Mouse (Mus musculus) thymus, adult 2 months (tissue): ENCODE results near the gene Fras1. TPM values are rescaled to one million over a fixed set of nuclear protein-coding genes. Genes with fewer than 3 reads are reported as not detected.

Experiments used
- DNase-seq: peaks from one replicate; pipeline ENCODE4 v3.0.0; 2021
- H3K27ac ChIP-seq: fragments of 200-500 bp; 2 replicates; pipeline ENCODE4 v1.5.1; 2012; ENCODE audit warnings: low read length, control low read depth; ENCODE audit not compliant: control insufficient read depth, insufficient read depth
- H3K27me3 ChIP-seq: fragments of 200-500 bp; 2 replicates; pipeline ENCODE4 v1.6.1; 2012; ENCODE audit warnings: mild to moderate bottlenecking, low read length, moderate library complexity, mixed read lengths; ENCODE audit not compliant: control insufficient read depth, insufficient read depth
- H3K36me3 ChIP-seq: fragments of 200-500 bp; 2 replicates; pipeline ENCODE4 v1.6.1; 2012; ENCODE audit warnings: mild to moderate bottlenecking, low read length, moderate library complexity; ENCODE audit not compliant: control insufficient read depth, insufficient read depth
- H3K4me1 ChIP-seq: fragments of 200-500 bp; replicated peaks from 2 replicates; pipeline ENCODE4 v1.6.1; 2012; ENCODE audit warnings: low read length; ENCODE audit not compliant: control insufficient read depth, insufficient read depth
- H3K4me3 ChIP-seq: fragments of 200-500 bp; 2 replicates; pipeline ENCODE4 v1.5.1; 2012; ENCODE audit warnings: mild to moderate bottlenecking, low read length, control low read depth, moderate library complexity; ENCODE audit not compliant: control insufficient read depth, insufficient read depth
- CTCF ChIP-seq: fragments of 200-500 bp; IDR thresholded peaks from 2 replicates; pipeline ENCODE4 v1.5.1; 2012; ENCODE audit warnings: mild to moderate bottlenecking, control low read depth, low read length, moderate library complexity, borderline replicate concordance; ENCODE audit not compliant: control insufficient read depth, poor library complexity, insufficient read depth; ENCODE audit errors: extremely low read depth
- POLR2A ChIP-seq: fragments of 200-500 bp; IDR thresholded peaks from 2 replicates; pipeline ENCODE4 v1.6.1; 2012; ENCODE audit warnings: mild to moderate bottlenecking, low read length, control low read depth, moderate library complexity; ENCODE audit not compliant: control insufficient read depth, poor library complexity, insufficient read depth; ENCODE audit errors: extremely low read depth
- WGBS: fragments of 180-500 bp; shearing (Covaris S2); methylation state at CpG from one replicate; pipeline ENCODE4 v1.1.7; 2018; 5-methylcytosine and 5-hydroxymethylcytosine counted together
- polyA plus RNA-seq: library from polyadenylated mRNA; depleted of rRNA; stranded (reverse); fragments of >200 nt; gene quantifications from 2 replicates; pipeline ENCODE4 v1.2.3, GENCODE M21; 2012

Fras1 gene
- polyA plus RNA-seq, 1 experiment: 0.69 TPM

DNA sequence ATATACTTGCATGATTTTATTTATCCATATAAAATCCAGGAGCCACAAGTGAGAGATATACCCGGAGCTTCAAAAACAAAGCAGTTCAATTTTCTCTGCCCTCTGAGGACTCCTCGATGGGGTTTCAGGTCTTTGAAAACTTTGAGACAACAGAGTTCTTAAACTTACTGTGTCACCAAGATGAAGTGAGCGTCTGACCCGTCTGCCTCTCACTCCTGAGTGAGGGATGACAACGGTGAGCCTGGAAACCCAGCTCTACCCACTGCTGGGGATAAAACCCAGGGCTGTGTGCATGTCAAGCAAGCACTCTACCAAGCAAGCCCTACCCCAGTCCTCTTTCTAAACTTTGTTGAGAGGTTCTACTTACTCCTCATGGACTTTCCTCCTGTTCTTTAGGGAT lies 49.0 kb downstream of the Fras1 start:
- Histone ChIP-seq H3K4me3 (no peak overlapping the region), H3K36me3 (no peaks in the 10 kb centered on the region), H3K27me3 (no peaks in the 10 kb centered on the region), H3K4me1 (no peaks in the 10 kb centered on the region), H3K27ac (no peak overlapping the region)
- 94% methylated on average over 5 of the region's 5 CpGs for WGBS
- no peak for TF ChIP-seq CTCF
- TF ChIP-seq POLR2A: no peak
- no peak for DNase-seq

GRCm38 (mm10) chr5:96425391-96425790 lies 51.6 kb downstream of the Fras1 start:
- Histone ChIP-seq H3K36me3 (no peaks in the 10 kb centered on the region), H3K27me3 (no peaks in the 10 kb centered on the region), H3K4me1 (no peaks in the 10 kb centered on the region), H3K4me3 (no peak overlapping the region), H3K27ac (no peak overlapping the region)
- DNase-seq: no peak
- TF ChIP-seq POLR2A: no peak
- no peak for TF ChIP-seq CTCF
- 94% methylated on average over 8 of the region's 8 CpGs for WGBS

DNA sequence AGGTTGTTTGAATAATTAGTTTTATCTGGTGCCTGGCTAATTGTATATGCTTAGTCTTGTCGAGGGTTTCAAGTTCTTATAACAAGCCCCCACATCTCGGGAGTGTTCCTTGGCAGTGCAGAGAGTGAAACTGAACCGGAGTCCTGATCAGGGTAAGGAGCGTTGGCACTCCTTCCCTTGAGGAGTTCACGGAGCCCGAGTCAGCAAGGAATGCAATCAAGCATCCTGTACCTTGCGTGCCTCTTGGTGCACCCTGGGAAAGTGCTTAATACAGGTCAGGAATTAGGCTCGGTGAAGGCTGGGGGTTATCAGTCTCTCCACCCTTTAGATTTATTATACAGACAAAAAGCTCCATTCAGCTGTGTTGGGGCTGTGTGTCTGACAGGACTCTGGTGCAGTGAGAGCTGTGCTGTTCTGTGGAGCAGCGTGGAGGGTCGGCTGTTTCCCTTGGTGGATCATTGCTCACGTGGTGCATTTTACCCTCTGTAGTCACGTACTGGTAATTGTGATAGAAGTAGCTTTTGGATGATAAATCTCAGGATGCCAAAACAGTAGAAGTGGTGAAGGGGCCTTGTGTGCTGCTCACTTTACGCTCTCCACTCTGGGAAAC lies 55.9 kb downstream of the Fras1 start:
- H3K27ac ChIP-seq: no peak overlapping the region
- 82% methylated on average over 13 of the region's 13 CpGs for WGBS
- H3K36me3 ChIP-seq: no peaks in the 10 kb centered on the region
- H3K27me3 ChIP-seq: no peaks in the 10 kb centered on the region
- H3K4me3 ChIP-seq: no peak overlapping the region
- H3K4me1 ChIP-seq: no peaks in the 10 kb centered on the region
- TF ChIP-seq CTCF: no peak
- TF ChIP-seq POLR2A: no peak
- no peak for DNase-seq

DNA sequence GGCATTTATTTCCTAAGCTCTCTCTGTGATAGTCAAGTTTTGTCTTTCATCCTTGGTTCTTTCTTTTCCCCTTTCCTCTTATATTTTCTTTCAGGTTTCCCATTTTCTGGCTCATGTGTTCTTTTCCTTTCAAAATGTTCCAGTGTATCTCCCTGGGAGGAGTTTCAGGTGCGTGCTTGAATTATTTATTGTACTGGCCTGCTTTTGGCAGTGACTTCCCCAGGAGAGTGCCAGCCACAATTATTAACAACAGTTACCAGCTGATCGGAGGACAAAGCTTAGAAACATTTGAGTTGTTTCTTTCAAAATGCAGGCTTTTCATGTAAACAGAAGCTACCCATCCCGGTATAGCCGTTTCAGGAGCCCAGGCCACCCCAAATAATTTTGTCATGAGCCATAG lies 64.1 kb downstream of the Fras1 start:
- no peaks in the 10 kb centered on the region for H3K27me3 ChIP-seq
- no peaks in the 10 kb centered on the region for H3K4me1 ChIP-seq
- H3K27ac ChIP-seq: no peak overlapping the region
- no peaks in the 10 kb centered on the region for H3K36me3 ChIP-seq
- H3K4me3 ChIP-seq: no peak overlapping the region
- no peak for DNase-seq
- TF ChIP-seq POLR2A (no peak), CTCF (no peak)
- WGBS: 95% methylated on average over 4 of the region's 4 CpGs

GRCm38 (mm10) chr5:96439811-96440210 lies 66.1 kb downstream of the Fras1 start:
- Histone ChIP-seq H3K36me3 (no peaks in the 10 kb centered on the region), H3K27me3 (no peaks in the 10 kb centered on the region), H3K4me3 (no peak overlapping the region), H3K27ac (no peak overlapping the region), H3K4me1 (no peaks in the 10 kb centered on the region)
- 94% methylated on average over 4 of the region's 4 CpGs for WGBS
- TF ChIP-seq POLR2A (no peak), CTCF (no peak)
- DNase-seq: no peak

GRCm38 (mm10) chr5:96447460-96447859 lies 73.7 kb downstream of the Fras1 start:
- Histone ChIP-seq H3K4me3 (no peak overlapping the region), H3K27ac (no peak overlapping the region), H3K36me3 (no peaks in the 10 kb centered on the region), H3K4me1 (no peaks in the 10 kb centered on the region), H3K27me3 (no peaks in the 10 kb centered on the region)
- DNase-seq: no peak
- WGBS: 94% methylated on average over 7 of the region's 7 CpGs
- TF ChIP-seq CTCF (no peak), POLR2A (no peak)

DNA sequence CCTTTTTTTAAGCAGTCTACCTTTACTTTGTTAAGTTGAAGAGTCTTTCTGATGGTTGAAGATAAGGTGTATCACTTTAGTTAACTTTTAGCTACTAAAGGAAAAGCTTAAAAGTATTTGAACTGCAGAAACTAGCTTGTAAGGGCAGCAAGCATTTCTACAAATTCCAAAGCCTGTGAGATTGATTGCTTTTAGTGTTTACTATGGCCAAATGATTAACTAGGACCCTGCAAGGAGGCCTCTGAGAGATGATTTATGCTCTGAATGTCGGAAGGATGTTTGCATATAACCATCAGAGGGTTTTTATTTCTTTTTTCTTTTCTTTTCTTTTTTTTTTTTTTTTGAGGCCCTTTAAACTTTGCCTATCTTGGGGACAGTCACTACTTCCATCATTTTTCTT lies 78.3 kb downstream of the Fras1 start:
- DNase-seq: no peak
- Histone ChIP-seq H3K27me3 (no peaks in the 10 kb centered on the region), H3K4me1 (no peaks in the 10 kb centered on the region), H3K36me3 (no peaks in the 10 kb centered on the region), H3K27ac (no peak overlapping the region), H3K4me3 (no peak overlapping the region)
- WGBS: 75% methylated on average over 1 of the region's 1 CpGs
- TF ChIP-seq POLR2A (no peak), CTCF (no peak)
